Mouse (Mus musculus) cortical plate, adult 2 months (tissue): Measurements from ENCODE around the gene Tln1.

Experiments used
- CTCF ChIP-seq: fragments of 200-500 bp; IDR thresholded peaks from 2 replicates; pipeline ENCODE4 v1.5.1; 2011; ENCODE audit warnings: mild to moderate bottlenecking, control low read depth, low read length; ENCODE audit not compliant: insufficient read depth; ENCODE audit errors: extremely low read depth
- POLR2A ChIP-seq: fragments of 200-500 bp; IDR thresholded peaks from 2 replicates; pipeline ENCODE4 v1.6.1; 2011; ENCODE audit warnings: mild to moderate bottlenecking, low read length, control low read depth; ENCODE audit not compliant: insufficient read depth; ENCODE audit errors: extremely low read depth

- TF ChIP-seq POLR2A = peak; percentile 62; the same call in 1 of the 2 replicates
- no peak for TF ChIP-seq CTCF
Observed at GRCm38 (mm10) chr4:43578376-43579204, 16.1 kb upstream of the Tln1 start, which contains the start of the genes Rgp1 and Gba2.
